Mouse (Mus musculus) megakaryocyte-erythroid progenitor cell, adult 5-6 weeks (primary cell): ENCODE measurements at regions not wholly inside any gene's neighbourhood (a gene's known extent, or its start where the extent isn't known, plus 50 kb on each side); places are given as distances from the start of the nearest gene placed in this dataset.

Experiments used
- ATAC-seq: replicated peaks from 2 replicates; pipeline ENCODE4 v1.8.0; 2016; ENCODE audit warnings: mild to moderate bottlenecking, inconsistent platforms; ENCODE audit not compliant: severe bottlenecking, poor library complexity, low FRiP score, low TSS enrichment

DNA sequence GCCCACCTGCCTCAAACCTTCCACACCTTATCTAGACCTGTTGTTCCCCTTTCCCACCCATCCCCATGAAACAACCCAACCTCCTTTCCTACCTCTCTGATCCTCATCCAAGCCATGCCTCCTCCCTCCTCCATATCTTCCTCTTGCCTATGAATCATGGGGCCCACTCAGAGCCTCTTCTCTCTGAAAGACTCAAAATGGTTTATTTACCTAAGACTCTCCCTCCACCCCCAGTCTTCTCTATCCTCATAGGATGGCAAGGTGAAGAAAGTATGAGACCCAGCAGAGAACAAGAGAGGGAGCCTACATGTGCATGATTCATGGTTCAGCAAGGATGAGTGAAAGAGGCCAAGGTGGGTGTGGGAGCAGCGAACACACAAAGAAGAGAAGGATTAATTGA, 118.5 kb upstream of the Gm26657 start:
- no peak for ATAC-seq

DNA sequence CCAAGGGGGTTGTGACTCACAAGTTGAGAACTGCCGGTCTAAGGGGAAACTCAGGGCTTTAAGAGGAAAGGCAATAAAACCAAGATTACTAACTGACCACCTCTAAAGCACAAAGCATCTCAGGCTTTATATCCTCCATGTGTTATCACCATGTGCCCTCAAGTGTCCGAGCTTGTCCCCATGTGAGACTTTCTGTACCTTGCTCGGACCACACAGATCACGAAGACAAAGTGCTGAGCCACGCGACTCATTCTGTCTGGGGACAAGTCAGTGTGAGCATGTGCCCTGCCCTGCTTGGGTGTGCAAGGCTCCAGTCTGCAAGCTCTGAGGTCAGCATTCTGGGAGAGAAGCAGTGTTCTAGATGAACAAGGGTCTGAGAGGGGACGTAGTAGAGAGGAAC, 119.2 kb upstream of the Gm26657 start:
- no peak for ATAC-seq

DNA sequence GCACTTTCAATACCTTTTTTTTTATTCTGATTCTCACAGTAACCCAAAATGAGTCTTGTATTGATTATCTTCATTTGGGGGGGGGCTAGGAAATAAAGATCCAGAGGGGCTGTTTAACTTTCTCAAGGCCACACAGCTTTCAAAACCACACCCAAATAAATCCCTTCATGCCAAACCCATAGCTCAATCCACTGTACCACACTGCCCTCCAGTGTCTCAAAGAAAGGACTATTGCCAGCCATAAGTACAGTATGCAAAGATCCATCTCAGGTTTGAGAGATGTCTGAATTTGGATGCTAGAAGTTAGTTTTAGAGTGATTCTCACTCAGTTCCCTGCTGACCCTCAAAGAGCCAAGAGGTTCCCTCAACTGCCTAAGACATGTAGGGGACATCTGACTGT, 120.1 kb upstream of the Gm26657 start:
- no peak for ATAC-seq

DNA sequence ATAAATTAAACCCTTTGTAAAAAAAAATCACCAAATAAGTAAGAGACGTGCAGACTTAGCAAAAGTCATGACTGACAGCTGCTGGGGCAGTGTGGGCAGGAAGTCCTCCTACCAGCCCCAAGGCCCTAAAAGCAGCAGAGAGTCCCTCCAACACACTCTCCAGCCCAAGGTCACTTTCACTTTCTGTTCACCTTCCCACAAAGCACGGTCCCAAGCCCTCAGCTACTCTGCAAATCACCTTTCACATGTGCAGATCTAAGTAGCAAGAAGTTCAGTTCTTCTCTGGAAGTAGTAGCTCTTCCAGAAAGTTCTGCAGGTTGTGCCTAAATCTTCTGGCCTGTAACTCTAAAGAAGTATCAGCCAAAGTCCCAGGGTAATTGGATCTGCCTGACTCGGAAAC, 120.8 kb upstream of the Gm26657 start:
- no peak for ATAC-seq

DNA sequence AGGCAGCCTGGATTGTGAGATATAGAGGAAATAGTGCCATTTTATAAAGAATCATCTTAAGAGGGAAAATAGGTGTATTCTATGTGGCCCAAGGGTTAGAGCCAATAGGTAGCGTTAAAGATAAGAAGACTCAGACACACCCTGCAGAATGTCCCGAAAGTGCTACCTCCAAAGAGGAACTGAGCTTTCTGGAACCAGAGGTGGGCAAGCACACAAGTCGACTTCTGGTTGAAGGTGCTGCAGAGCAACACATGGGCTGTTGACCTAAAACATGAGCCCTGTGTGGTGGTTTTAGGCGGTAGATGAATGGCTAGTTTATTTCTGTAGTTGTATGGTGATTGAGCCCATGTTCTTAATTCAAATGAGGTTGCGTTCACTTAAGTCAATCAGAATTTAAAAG, 121.4 kb upstream of the Gm26657 start:
- ATAC-seq = no peak

DNA sequence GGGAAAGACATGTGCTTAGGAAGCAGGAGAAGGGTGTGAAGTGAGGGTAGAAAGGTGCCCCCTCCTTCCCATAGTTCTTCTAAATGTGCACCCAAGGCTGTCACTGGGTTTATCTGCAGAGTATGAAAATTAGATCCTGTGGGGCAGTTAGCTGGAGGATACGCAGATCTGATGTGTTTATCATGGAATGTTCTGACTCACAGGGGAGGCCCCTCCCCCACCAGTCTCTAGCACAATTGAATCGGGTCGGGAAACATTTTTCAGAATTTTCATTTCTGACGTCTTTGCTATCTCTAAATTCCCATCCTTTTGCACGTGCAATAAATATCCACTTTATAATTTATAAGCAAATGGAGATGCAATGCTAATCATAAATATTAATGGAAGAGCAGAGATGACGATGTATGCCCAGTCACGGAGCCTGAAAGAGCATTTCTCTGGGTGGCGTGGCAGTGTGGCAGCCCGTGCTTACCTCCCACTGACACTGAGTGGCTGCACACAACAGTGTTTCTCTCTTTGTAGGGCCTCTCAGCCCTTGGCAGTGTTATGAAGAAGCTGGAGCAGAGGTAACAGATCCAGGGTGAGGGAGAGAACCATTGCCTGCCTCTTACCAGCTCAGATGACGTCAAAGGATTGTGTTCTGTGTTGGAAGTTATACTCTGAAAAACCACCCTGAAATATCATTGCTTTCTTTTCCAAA, 122.1 kb upstream of the Gm26657 start:
- ATAC-seq = no peak

DNA sequence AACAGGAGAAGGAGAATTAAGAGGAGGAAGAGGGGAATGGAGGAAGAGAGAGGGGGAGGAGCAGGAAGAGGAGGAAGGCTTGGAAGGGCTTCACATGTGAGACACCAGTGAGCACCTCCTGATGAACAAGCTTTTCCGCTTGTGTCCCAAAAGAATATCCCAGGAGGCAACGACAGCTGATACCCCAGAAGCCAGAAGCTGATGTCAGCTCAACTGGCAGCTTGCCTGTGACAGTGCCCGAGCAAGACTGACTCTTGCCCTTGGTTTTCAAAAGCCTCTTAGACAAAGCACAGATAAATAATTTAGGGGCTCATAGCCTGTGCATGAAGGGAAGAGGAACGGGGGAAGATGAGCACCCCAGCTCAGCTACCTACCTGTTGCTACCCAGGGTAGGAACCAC, 127.5 kb upstream of the Gm26657 start:
- ATAC-seq = no peak

DNA sequence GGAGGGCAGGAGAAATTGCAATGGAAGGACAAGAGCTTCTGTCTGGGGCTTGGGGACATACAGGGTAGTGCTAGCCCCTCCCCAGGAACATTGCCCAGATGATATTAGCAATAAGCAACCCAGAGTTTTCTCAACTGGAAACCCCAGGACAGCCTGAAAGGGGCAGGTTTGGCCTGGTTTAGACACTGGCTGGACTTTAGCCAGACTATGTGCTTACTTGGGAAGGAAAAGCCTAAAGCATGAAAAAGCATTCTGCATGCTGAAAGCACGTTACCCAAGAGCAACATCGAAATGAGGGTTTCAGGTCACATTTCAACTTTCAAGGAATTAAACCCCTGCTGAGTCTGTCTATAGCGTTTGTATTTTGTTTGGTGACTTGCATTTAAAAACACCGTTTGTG, 128.1 kb upstream of the Gm26657 start:
- ATAC-seq = no peak

DNA sequence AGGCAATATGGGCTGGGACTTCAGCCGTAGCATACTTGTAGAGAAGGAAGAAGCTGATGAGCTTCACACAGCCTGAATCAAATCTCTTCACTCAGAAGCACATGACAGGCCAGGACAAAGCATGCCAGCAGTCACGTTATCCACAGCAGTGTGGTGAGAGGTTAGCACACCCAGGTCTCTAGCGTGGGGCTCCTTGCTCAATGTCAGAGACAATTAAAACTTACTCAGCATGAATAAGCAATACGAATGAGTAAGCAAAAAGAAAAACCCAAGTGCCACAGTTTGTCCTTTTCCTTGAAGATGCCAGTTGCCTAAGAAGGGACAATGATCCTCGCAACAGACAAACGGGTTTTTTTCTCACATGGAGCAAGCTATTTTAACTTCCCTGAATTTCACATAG, 129.6 kb upstream of the Gm26657 start:
- no peak for ATAC-seq

DNA sequence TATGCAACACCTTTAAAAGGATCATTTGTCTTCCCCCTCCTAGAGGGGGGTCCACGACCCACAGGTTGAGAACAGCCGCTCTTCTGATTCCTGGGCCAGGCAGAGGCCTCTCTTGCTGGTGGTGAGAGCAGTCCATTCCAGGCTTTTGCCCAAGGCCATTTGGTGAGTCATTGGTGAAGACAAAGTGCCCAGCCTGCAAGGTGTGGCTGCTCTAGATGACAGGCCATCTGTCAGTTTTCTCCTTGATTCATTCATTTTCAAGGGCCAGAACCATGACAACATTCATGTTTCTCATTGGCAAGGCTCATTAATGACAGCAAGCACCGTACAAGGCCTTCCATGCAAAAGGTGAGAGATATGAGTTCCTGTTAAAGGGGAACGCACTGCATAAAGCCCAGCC, 131.2 kb upstream of the Gm26657 start:
- no peak for ATAC-seq

DNA sequence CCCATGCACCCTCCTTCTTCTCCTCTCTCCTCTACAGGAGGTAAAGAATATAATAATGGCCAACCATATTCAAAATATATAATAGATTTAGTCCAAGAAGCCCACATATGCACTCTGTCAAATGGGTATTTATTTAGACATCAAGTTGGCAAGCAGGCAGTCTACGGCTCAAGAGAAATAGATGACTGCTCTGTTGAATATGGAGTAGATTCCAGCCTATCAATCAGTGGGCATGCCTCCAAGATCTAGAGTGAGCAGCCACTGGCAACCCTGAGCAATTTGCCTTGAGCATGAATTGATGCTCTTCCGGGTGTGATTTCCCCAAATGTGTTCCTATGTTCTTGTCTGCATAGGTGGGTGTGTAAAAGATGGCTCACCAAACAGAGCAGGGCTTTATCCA, 141.5 kb upstream of the Gm26657 start:
- no peak for ATAC-seq

DNA sequence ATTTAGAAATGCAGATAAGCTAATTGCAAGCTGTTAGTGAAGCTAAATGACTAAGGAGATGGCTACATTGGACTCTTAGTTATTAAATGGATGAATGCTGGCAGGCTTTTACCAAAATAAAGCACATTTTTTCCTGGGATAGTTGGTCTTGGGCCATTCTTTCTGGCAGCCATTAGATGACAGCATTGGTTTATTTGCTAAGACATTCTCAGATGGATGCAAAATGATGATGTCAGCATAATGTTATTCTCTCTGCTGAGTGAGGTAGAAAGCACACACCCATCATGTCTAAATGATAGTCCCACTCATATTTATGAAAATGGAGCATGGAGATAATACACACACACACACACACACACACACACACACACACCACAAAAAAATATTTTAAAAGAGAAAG, 141.9 kb upstream of the Gm26657 start:
- ATAC-seq = no peak

DNA sequence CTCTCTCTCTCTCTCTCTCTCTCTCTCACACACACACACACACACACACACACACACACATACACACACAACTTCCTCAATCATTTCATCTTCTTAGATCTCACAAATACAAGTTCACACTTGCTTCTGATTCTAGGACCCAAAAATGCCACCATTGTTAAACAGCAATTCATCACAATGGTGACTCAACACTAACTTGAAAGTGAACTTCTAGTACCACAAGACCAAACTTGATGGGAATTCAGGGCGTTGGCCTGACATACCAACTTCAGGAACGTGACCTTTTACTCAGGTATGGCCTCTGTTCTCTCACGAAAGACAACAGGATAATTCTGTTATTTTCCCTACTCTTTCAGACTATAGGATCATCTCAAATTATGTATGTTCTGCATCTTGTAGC, 157.5 kb upstream of the Gm26657 start:
- ATAC-seq = no peak

DNA sequence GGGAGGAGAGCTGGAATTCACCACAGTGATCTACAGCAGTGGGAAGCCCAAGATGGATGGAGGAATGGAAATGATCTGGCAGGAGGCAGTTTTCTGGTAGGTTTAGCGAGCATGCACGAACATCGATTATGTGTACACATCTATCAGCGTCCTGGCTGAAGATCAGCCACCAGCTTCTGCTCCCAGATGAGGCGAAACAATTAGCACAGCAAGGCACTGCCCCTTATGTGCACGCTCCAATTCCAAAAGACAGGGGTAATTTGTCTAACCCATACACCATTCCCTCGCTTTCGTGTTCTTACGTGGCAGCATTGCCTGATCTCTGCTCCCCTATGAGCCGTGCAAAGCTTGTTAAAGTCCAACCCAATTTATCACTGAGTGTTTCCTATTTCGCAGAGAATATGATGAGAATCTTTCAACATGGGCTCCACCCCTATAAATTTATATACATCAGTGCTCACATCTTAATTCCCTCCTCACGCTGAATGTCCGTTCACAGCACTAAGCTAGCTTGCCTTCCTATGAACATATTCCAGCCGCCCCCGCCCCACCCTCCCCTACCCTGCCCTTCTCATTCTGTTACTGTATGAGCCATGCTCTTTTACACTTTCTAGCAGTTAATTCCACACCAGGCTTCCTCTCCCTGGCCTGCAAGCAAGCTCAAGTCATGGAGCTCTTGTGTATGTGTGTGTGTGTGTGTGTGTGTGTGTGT, 162.9 kb upstream of the Gm26657 start:
- ATAC-seq = no peak

DNA sequence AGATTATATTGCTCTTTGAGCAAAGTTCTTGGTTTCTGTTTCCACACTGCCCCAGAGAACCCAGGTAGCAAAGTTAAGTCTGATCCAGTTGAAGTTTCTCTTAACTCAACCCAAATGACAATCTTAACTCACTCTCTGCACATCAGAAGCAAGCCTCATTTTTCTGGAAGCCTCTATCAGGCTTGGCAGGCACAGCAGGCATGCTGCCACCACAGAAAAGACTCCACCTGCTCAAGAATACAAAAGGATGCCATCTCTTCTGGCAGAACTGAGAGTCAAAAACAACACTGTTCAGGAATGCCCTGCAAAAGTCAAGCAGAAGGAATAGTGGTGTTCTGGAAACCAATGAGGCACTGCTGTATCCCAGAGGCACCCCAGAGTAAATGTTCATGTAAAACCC, 187.7 kb upstream of the Gm26657 start:
- no peak for ATAC-seq

DNA sequence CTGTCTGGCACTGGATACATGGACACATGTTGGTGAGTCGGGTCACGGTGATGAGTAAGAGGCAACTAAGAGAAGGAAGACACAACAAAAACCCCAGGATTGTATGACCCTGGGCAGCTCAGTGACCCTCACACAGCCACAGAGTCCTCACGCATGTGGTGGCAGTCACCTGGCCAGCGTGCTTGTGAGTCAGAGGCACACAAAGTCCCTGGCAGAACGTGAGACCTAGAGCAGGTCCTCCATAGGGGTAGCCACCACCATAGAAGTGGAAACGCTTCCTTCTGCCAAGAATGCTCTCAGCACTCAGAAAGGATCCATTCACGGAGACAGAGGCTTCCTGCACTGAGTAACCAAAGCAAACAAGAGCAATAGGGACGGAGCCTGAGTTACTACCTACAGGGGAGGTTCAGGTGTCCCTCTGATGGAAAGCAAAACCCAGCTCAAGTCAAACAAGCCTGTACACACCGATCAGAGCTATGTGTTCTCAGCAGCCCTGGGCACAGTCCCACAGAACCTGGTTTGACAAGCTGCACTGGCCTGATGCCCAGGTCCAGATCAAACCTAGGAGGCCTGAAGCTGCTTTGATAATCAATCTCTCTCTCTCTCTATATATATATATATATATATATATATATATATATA, 206.4 kb upstream of the Gm26657 start:
- ATAC-seq = no peak

DNA sequence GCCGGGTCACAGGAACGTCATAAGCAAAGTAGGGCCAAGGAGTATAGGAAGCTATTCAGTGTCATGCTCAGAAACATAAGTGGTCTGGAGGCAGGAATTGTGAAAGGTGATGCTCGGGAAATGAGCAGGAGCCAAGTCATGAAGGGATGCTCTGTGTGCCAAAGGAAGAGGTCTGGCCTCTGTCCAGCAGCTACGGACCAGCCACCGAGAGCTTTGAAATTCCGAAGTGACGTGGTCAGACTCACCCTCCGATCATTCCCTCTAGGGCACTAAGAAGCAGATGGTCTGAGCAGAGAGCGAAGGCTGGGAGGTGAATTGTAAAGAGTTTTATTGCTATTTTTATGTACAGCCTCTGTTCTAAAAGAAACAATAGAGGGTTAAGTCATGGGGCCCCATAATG, 206.9 kb upstream of the Gm26657 start:
- ATAC-seq = no peak

DNA sequence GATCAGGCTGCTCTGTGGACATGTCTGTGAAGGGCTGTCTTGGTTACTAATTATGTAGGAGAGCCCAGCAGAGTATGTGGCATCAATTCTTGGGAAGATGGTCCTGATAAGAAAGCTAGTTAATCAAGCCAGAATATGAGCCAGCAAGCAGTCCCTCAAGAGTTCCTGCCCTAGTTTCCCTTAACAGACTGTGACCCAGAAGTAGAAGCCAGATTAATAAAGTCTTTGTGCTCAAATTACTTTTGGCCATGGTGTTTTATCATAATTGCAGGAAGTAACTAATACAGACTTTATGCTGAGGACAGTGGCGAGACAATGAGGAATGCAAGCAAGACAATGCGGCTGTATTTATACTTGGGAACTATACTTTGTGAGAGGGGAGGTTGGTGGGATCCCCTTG, 211.3 kb upstream of the Gm26657 start:
- ATAC-seq = no peak

DNA sequence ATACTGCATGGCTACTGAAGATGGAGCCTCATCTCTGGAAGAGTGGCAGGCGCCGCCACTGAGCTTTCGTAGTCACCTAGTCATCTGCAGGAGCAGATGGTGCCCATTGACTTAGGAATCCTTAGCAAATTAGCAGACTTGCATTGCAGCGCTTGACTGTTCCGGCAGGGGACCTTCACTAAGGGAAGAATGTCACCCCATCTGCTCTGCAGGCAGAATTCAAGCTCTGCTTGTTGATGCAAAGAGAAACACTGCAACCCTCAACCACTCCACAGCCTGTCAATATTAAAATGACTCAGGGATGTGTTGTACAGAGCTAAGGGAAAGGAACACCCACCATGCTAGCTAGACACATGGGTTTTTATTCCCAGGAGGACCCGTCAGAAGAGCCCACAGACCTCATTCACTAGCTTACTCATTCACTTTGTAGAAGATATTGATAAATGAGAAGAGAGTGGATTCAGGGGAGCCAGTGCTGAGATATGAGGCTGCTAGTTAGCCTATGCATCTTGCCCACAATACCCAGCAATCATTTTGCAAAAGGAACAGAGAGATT, 215.4 kb upstream of the Gm26657 start:
- no peak for ATAC-seq

DNA sequence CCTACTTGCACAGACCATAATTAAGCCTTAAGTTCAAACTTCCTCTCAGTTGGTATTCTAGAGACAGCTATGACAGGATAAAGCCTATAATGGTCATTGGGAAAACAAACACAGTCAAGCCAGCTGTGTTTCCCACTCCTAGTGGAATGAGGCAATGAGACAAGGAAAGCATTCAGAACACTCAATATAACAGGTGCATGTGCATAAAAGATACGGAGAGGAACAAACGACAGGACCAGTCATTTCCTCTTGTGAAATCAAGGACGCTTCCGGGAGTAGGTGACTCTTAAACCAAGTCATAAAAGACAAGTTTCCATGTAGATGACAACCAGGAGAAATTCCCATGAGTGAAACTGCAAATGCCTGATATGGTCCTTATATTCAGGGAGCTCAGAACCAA, 232.1 kb upstream of the Gm26657 start:
- no peak for ATAC-seq

DNA sequence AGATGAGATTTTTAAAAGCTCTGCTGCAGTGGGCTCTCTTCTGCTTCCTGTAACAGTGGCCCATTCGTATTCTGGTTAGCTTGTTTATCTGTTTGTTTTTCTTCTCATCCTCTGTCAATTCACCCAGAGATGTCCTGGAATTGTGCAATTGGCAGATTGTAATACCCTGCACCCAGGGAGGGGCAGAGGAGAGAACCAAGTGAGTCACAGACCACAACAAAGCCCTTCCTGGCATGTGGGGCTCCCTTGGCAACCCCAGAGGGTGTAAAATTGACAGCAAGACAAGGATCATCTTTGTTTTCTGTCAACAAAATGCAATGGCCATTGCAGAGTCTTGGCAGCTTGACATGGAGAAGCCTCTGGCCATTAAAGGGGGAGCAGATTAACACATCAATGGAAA, 233.1 kb upstream of the Gm26657 start:
- no peak for ATAC-seq
